8 mouse cellular contexts compared by ENCODE assay signal in the genomic region with DNA sequence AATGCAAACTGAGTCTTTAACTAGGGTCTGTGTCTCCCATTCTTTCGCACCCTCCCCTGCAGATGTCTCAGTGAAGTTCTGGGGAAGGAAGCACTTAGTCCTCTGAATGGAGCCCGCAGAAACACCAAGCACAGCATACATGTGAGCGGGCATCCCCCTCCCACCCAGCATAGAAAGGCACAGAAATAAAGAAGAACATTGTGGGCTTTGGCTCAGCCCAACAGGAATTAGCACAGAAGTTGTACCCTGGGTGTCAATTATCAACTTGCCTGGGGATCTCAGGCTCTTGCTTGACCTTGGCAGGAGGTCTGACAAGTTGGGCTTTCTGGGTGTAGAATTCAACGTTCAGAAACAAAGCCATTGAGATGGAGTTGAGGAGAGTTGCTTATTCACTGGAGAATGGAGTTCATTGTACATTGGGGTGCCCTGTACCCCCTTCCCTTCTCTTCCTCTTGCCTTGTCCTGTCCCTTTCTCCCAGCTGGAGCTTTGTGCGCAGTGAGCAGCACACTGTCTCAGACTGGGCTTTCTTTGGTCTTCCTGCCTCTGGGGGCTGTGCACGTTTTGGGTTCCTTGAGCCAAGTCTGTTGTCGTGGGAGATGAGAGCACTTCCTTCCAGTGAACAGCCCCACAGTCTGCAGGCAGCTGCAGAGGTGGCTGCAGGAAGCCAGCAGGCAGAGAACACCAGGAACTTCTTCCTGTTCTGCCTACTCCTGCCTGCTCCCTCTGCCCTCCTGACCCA.
DNase-seq lines count a peak whose midpoint lies in the region; ATAC-seq and TF ChIP-seq lines count a peak whose summit lies in the region.

No protein-coding gene starts in this region.

- TF ChIP-seq CTCF in cortical plate, adult 2 months (IDR thresholded peaks at IDR 0.05; ENCODE audit: extremely low read depth, insufficient read depth, low read length) = no peak
- no peak for TF ChIP-seq CTCF in thymus, adult 2 months (IDR thresholded peaks at IDR 0.05; ENCODE audit: borderline replicate concordance, control insufficient read depth, extremely low read depth, insufficient read depth, low read length, poor library complexity)

- H3K4me2 ChIP-seq in heart, embryonic 14.5 days (ENCODE audit: low read length) = no peak overlapping the region

- TF ChIP-seq POLR2A in cortical plate, adult 2 months (IDR thresholded peaks at IDR 0.05; ENCODE audit: extremely low read depth, insufficient read depth, low read length) = no peak
- TF ChIP-seq POLR2A in thymus, adult 2 months (IDR thresholded peaks at IDR 0.05; ENCODE audit: control insufficient read depth, extremely low read depth, insufficient read depth, low read length, poor library complexity) = no peak

- 0 out of 2 replicates have a peak, but pooled peaks have one; percentile 44 for ATAC-seq in heart, embryonic 14.5 days (ENCODE audit: insufficient number of reproducible peaks, insufficient read depth, low FRiP score, low read depth)

- peak overlapping the region; percentile 24; the same call in 1 of the 2 replicates for H3K27ac ChIP-seq in cortical plate, adult 2 months (ENCODE audit: insufficient read depth, low read length)
- peak overlapping the region in 1 of 2 experiments; percentile 55; a peak in 3 of 4 replicates for H3K27ac ChIP-seq in heart, embryonic 14.5 days (replicated peaks in 1 of 2; ENCODE audit: control insufficient read depth in 1 of 2, insufficient read depth in 1 of 2, low read depth in 2 of 2, low read length in 2 of 2)
- H3K27ac ChIP-seq in thymus, adult 2 months (ENCODE audit: control insufficient read depth, insufficient read depth, low read length) = peak overlapping the region; percentile 6

- peak; percentile 23 to 48 for DNase-seq in adrenal gland, postnatal 36 days
- DNase-seq in adrenal gland, postnatal 4 days (ENCODE audit: low spot score in 2 of 2) = no peak
- DNase-seq in kidney, postnatal 25 days = peak; percentile 41 to 66
- peak; percentile 23 for DNase-seq in lung, postnatal 25 days (ENCODE audit: low spot score)
- peak; percentile 58 for DNase-seq in thymus, adult 2 months
- DNase-seq in MN1 (ENCODE audit: low spot score) = no peak

- 53% methylated on average over 7 of the region's 7 CpGs for WGBS in heart, embryonic 14.5 days
- 6% methylated on average over 7 of the region's 7 CpGs for WGBS in thymus, adult 2 months

- 0 out of 2 replicates have a peak, but pooled peaks cover 2% of the 10 kb centered on the region for H3K9me3 ChIP-seq in heart, embryonic 14.5 days (ENCODE audit: control insufficient read depth, low read length)

- H3K4me3 ChIP-seq in cortical plate, adult 2 months (ENCODE audit: insufficient read depth, low read length) = no peak overlapping the region
- H3K4me3 ChIP-seq in heart, embryonic 14.5 days (ENCODE audit: control insufficient read depth in 1 of 2, insufficient read depth in 1 of 2, low read depth in 1 of 2, low read length in 2 of 2) = no peak overlapping the region
- H3K4me3 ChIP-seq in thymus, adult 2 months (ENCODE audit: control insufficient read depth, insufficient read depth, low read length) = no peak overlapping the region

- no peaks in the 10 kb centered on the region for H3K36me3 ChIP-seq in heart, embryonic 14.5 days (ENCODE audit: control insufficient read depth, insufficient read depth, low read length)
- no peaks in the 10 kb centered on the region for H3K36me3 ChIP-seq in thymus, adult 2 months (ENCODE audit: control insufficient read depth, insufficient read depth, low read length)

- H3K9ac ChIP-seq in heart, embryonic 14.5 days (ENCODE audit: low read length) = no peak overlapping the region

- no peaks in the 10 kb centered on the region for H3K27me3 ChIP-seq in heart, embryonic 14.5 days (ENCODE audit: control insufficient read depth, insufficient read depth, low read length)
- H3K27me3 ChIP-seq in thymus, adult 2 months (ENCODE audit: control insufficient read depth, insufficient read depth, low read length) = no peaks in the 10 kb centered on the region

- peaks cover 13% of the 10 kb centered on the region for H3K4me1 ChIP-seq in cortical plate, adult 2 months (ENCODE audit: control insufficient read depth, insufficient read depth, low read length)
- H3K4me1 ChIP-seq in heart, embryonic 14.5 days (ENCODE audit: control insufficient read depth in 2 of 2, insufficient read depth in 2 of 2, low read length in 2 of 2) = peaks cover 9 to 10% of the 10 kb centered on the region in 2 experiments
- peaks cover 27% of the 10 kb centered on the region for H3K4me1 ChIP-seq in thymus, adult 2 months (replicated peaks; ENCODE audit: control insufficient read depth, insufficient read depth, low read length)

Comparison
In these comparisons a context has a peak if more than half of its experiments do, and no peak if none do; other contexts are left out.
1. DNase-seq: peak in adrenal gland, postnatal 36 days (2 of 2), kidney, postnatal 25 days (2 of 2), lung, postnatal 25 days (single experiment) and thymus, adult 2 months (single experiment); none in adrenal gland, postnatal 4 days (0 of 2) and MN1 (single experiment).